Mouse (Mus musculus) liver, embryonic 16.5 days (tissue): ENCODE results near the gene Gabrr2. TPM values are rescaled to one million over a fixed set of nuclear protein-coding genes. Genes with fewer than 3 reads are reported as not detected.
A peak's percentile ranks its signal among the peaks of the same experiment; 100 is the strongest.

ENCODE experiments used
- ATAC-seq: fragments of 200-750 bp; cut with Nextera tagmentation; 2 replicates; pipeline ENCODE4 v1.8.0; 2017; ENCODE audit warnings: low read depth, mild to moderate bottlenecking, moderate number of reproducible peaks, moderate library complexity
- H3K27ac ChIP-seq: fragments of 300-500 bp; sonication (generic); 2 replicates; pipeline ENCODE4 v1.5.1; 2014; ENCODE audit warnings: mild to moderate bottlenecking, low read length
- H3K27me3 ChIP-seq: fragments of 300-500 bp; sonication (generic); 2 replicates; pipeline ENCODE4 v1.6.1; 2014; ENCODE audit warnings: low read depth, low read length, mixed read lengths; ENCODE audit not compliant: control insufficient read depth, insufficient read depth
- H3K36me3 ChIP-seq: fragments of 300-500 bp; sonication (generic); 2 replicates; pipeline ENCODE4 v1.6.1; 2014; ENCODE audit warnings: mild to moderate bottlenecking; ENCODE audit not compliant: control insufficient read depth, insufficient read depth
- H3K4me1 ChIP-seq: fragments of 300-500 bp; sonication (generic); 2 replicates; pipeline ENCODE4 v1.6.1; 2014; ENCODE audit warnings: low read depth, low read length, mixed read lengths; ENCODE audit not compliant: control insufficient read depth
- H3K4me2 ChIP-seq: fragments of 300-500 bp; sonication (generic); 2 replicates; pipeline ENCODE4 v1.6.1; 2014; ENCODE audit warnings: low read depth, low read length, mixed read lengths
- H3K4me3 ChIP-seq: fragments of 300-500 bp; sonication (generic); 2 replicates; pipeline ENCODE4 v1.5.1; 2014; ENCODE audit warnings: low read depth, mild to moderate bottlenecking, low read length
- H3K9ac ChIP-seq: fragments of 300-500 bp; sonication (generic); 2 replicates; pipeline ENCODE4 v1.6.1; 2014; ENCODE audit warnings: low read depth, low read length
- H3K9me3 ChIP-seq: fragments of 300-500 bp; sonication (generic); replicated peaks from 2 replicates; pipeline ENCODE4 v1.6.1; 2016; ENCODE audit warnings: low read length; ENCODE audit not compliant: control insufficient read depth
- WGBS: fragments of 180-500 bp; shearing (Covaris S2); extraction: QIAGEN DNeasy Blood & Tissue Kit; methylation state at CpG from one replicate; pipeline ENCODE4 v1.1.7; 2014; ENCODE audit not compliant: insufficient replicate concordance; 5-methylcytosine and 5-hydroxymethylcytosine counted together
- polyA plus RNA-seq: library from polyadenylated mRNA; unstranded; fragments of >200 nt; fragmentation: Nextera tagmentation; extraction: Ambion mirVana; gene quantifications from 2 replicates; pipeline ENCODE4 v1.2.1, GENCODE M21; 2015

The Gabrr2 gene
- not detected in 2 replicates for polyA plus RNA-seq

GRCm38 (mm10) chr4:33062981-33063380 is at the start of gene Gabrr2:
Gene Gabrr2, plus strand, starts transcription at chr4:33062999.
- Histone ChIP-seq H3K4me1 (no peaks in the 10 kb centered on the region), H3K4me2 (no peak within 1 kb of the TSS), H3K36me3 (no peaks in the 10 kb centered on the region), H3K27me3 (no peaks in the 10 kb centered on the region), H3K9me3 (no peaks in the 10 kb centered on the region), H3K4me3 (no peak within 1 kb of the TSS), H3K27ac (no peak within 1 kb of the TSS), H3K9ac (no peak within 1 kb of the TSS)
- no peak for ATAC-seq
- WGBS, result 60% methylated on average over 4 of the region's 4 CpGs

- H3K36me3 ChIP-seq, result no peaks in the 10 kb centered on the region
- no peaks in the 10 kb centered on the region for H3K9me3 ChIP-seq
- no peaks in the 10 kb centered on the region for H3K4me1 ChIP-seq
- WGBS, result 27% methylated on average over 9 of the region's 9 CpGs
- no peak overlapping the region for H3K9ac ChIP-seq
- no peak overlapping the region for H3K4me2 ChIP-seq
- no peak overlapping the region for H3K27ac ChIP-seq
- ATAC-seq, result peak; percentile 53; the same call in 1 of the 2 replicates
- H3K27me3 ChIP-seq, result no peaks in the 10 kb centered on the region
- no peak overlapping the region for H3K4me3 ChIP-seq
Measured at GRCm38 (mm10) chr4:33018361-33018999, 44.3 kb upstream of the Gabrr2 start.

- no peak overlapping the region for H3K9ac ChIP-seq
- WGBS, result 52% methylated on average over 8 of the region's 8 CpGs
- no peaks in the 10 kb centered on the region for H3K4me1 ChIP-seq
- no peaks in the 10 kb centered on the region for H3K27me3 ChIP-seq
- no peak for ATAC-seq
- H3K4me2 ChIP-seq, result no peak overlapping the region
- H3K27ac ChIP-seq, result no peak overlapping the region
- no peak overlapping the region for H3K4me3 ChIP-seq
- H3K36me3 ChIP-seq, result no peaks in the 10 kb centered on the region
- no peaks in the 10 kb centered on the region for H3K9me3 ChIP-seq
Measured at GRCm38 (mm10) chr4:33024420-33024819, 38.4 kb upstream of the Gabrr2 start.

- H3K27me3 ChIP-seq, result no peaks in the 10 kb centered on the region
- no peak overlapping the region for H3K4me2 ChIP-seq
- peaks cover 20% of the 10 kb centered on the region for H3K4me1 ChIP-seq
- no peak for ATAC-seq
- no peak overlapping the region for H3K9ac ChIP-seq
- WGBS, result 84% methylated on average over 7 of the region's 7 CpGs
- H3K27ac ChIP-seq, result no peak overlapping the region
- H3K9me3 ChIP-seq, result no peaks in the 10 kb centered on the region
- no peaks in the 10 kb centered on the region for H3K36me3 ChIP-seq
- no peak overlapping the region for H3K4me3 ChIP-seq
Measured at GRCm38 (mm10) chr4:33029104-33029503, 33.7 kb upstream of the Gabrr2 start.

GRCm38 (mm10) chr4:33030264-33031194 is 32.3 kb upstream of the Gabrr2 start:
- 4% methylated on average over 54 of the region's 55 CpGs for WGBS

GRCm38 (mm10) chr4:33031195-33031960 is 31.4 kb upstream of the Gabrr2 start, which contains the start of gene Ube2j1:
Gene Ube2j1, plus strand, starts transcription at chr4:33031416.
- under 1% methylated on average over 99 of the region's 123 CpGs for WGBS

More at GRCm38 (mm10) chr4:33030264-33031194, 32.3 kb upstream of the Gabrr2 start:
- H3K27ac ChIP-seq, result peak overlapping the region; percentile 91
- H3K9ac ChIP-seq, result peak overlapping the region; percentile 92
- no peaks in the 10 kb centered on the region for H3K36me3 ChIP-seq
- no peaks in the 10 kb centered on the region for H3K27me3 ChIP-seq
- peak overlapping the region; percentile 94 for H3K4me2 ChIP-seq
- H3K9me3 ChIP-seq, result no peaks in the 10 kb centered on the region; the same call in 1 of the 2 replicates
- peak; percentile 59 for ATAC-seq
- H3K4me3 ChIP-seq, result peak overlapping the region; percentile 81
- H3K4me1 ChIP-seq, result peaks cover 21% of the 10 kb centered on the region

GRCm38 (mm10) chr4:33032045-33032444 is 30.8 kb upstream of the Gabrr2 start:
- no peaks in the 10 kb centered on the region; the same call in 1 of the 2 replicates for H3K9me3 ChIP-seq
- no peak for ATAC-seq
- WGBS, result 23% methylated on average over 4 of the region's 4 CpGs
- peak overlapping the region; percentile 94 for H3K4me2 ChIP-seq
- peak overlapping the region; percentile 92 for H3K9ac ChIP-seq
- H3K36me3 ChIP-seq, result no peaks in the 10 kb centered on the region; the same call in 1 of the 2 replicates
- H3K27ac ChIP-seq, result peak overlapping the region; percentile 91
- peak overlapping the region; percentile 81 for H3K4me3 ChIP-seq
- peaks cover 21% of the 10 kb centered on the region for H3K4me1 ChIP-seq
- no peaks in the 10 kb centered on the region for H3K27me3 ChIP-seq

More at GRCm38 (mm10) chr4:33031195-33031960, 31.4 kb upstream of the Gabrr2 start, which contains the start of gene Ube2j1:
- H3K4me2 ChIP-seq, result peak within 1 kb of the TSS; percentile 94
- no peaks in the 10 kb centered on the region; the same call in 1 of the 2 replicates for H3K36me3 ChIP-seq
- H3K9ac ChIP-seq, result peak within 1 kb of the TSS; percentile 92
- H3K27ac ChIP-seq, result peak within 1 kb of the TSS; percentile 91
- H3K4me1 ChIP-seq, result peaks cover 21% of the 10 kb centered on the region
- no peaks in the 10 kb centered on the region for H3K27me3 ChIP-seq
- ATAC-seq, result peak; percentile 100
- no peaks in the 10 kb centered on the region; the same call in 1 of the 2 replicates for H3K9me3 ChIP-seq
- H3K4me3 ChIP-seq, result peak within 1 kb of the TSS; percentile 81

GRCm38 (mm10) chr4:33033515-33033914 is 29.3 kb upstream of the Gabrr2 start:
- Histone ChIP-seq H3K27ac (no peak overlapping the region), H3K9ac (no peak overlapping the region), H3K4me3 (no peak overlapping the region), H3K4me2 (0 out of 2 replicates have a peak overlapping the region, but pooled peaks have one; percentile 17), H3K9me3 (no peaks in the 10 kb centered on the region; the same call in 1 of the 2 replicates), H3K36me3 (peaks cover 2% of the 10 kb centered on the region), H3K4me1 (peaks cover 21% of the 10 kb centered on the region), H3K27me3 (no peaks in the 10 kb centered on the region)
- ATAC-seq, result no peak
- 35% methylated on average over 6 of the region's 6 CpGs for WGBS
